Mouse (Mus musculus): ENCODE results near the gene Cpeb1.

DNA sequence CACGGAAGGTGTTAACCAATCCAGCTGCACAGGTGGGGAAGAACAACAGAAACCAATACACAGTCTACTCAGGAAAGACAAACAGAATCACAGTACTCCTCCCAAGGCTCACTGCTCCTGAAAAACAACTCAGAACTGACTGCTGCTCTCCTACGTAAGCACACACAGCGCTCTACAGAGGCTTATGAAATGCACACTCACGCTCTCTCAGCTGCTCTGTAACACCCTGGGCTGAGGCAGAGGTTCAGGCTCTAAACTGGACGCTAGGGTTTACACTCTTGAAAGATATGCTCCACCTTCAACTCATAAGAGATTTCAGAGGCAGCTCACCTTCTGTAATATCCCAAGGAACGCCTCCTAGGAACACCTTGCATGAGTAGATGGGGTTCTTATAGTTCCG lies 98.3 kb downstream of the Cpeb1 start:
- TF ChIP-seq CTCF (IDR thresholded peaks at IDR 0.05; ENCODE audit: insufficient read depth, low read length) (no peak), POLR2A (IDR thresholded peaks at IDR 0.05; ENCODE audit: borderline replicate concordance, extremely low read depth, low read depth, low read length) (no peak)
